Mouse (Mus musculus) thymus, postnatal 10 days (tissue): ENCODE data around the gene Rexo1.
A peak's percentile ranks its signal among the peaks of the same experiment; 100 is the strongest.

Source experiments
- DNase-seq, 2 experiments: peaks; one replicate each; pipeline ENCODE4 v3.0.0; 2021; ENCODE audit warnings: low spot score in 2 of 2

Rexo1 gene

GRCm38 (mm10) chr10:80584642-80585552, 23.5 kb upstream of the Rexo1 start:
- peak; percentile 65 to 66 for DNase-seq

GRCm38 (mm10) chr10:80584045-80584488, 22.7 kb upstream of the Rexo1 start:
- no peak for DNase-seq

DNA sequence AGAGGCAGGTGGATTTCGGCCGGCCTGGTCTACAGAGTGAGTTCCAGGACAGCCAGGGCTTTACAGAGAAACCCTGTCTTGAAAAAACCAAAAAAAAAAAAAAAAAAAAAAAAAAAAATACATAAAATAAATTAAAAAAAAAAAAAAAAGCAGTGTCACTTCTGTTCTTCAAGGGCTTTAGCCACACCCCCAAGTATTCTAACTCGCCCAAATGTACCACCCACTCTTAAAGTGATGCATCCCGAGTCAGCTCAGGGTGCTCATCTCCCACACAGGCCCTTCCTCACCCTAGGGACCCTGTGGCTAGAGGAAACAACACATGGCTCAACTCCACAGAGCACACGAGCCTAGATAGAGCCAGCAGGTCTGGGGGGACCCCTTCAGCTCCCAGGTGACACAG, 21.7 kb upstream of the Rexo1 start:
- no peak for DNase-seq

GRCm38 (mm10) chr10:80578911-80579310, 17.6 kb upstream of the Rexo1 start:
- DNase-seq, result peak; percentile 72 to 74

- DNase-seq, result peak; percentile 85 to 89
These were observed 16.9 kb upstream of the Rexo1 start for GRCm38 (mm10) chr10:80578131-80578750.

- peak; percentile 98 to 99 for DNase-seq
These were observed 16.1 kb upstream of the Rexo1 start, which contains the start of gene Klf16 for GRCm38 (mm10) chr10:80577195-80578130. Gene Klf16, minus strand, starts transcription at chr10:80577321.

DNA sequence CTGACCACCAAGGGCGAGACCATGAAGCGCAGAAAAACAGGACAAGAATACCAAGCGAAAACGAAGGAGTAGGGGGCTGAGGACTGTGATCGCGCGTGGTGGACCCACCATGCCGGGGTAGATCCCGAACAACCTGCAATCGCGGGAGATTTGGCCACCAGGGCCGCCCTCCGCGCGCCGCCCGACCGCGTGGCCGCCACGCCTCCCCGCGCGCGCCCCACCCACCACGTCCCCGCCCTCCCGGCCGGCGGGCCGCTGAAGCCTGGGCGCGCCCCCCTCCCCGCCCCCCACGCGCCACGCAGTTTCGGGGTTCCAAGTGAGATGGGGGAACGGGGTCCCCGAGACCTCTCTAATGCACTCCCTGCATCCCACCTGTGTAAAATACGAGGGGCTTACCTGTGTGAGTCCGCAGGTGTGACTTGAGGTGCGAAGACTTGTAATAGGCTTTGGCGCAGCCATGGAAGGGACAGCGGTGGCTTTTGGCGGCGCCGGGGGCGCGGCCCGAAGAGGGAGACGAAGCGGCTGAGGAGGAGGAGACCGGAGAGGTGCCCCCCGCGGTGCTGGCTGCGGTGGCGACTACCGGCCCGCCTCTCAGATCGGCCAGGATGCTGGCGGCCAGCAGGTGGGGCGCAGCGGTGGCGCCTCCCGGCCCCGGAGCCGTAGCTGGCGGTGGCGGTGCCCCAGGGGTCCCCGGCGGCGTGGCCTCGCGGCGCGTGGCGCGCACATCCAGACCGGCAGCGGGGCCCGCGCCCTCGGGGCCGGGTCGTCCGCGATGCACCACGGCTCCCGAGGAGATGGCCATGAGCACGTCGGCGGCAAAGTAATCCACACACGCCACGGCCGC, 15.2 kb upstream of the Rexo1 start:
- DNase-seq, result peak; percentile 47 to 51

- DNase-seq, result no peak
These were observed 14.6 kb upstream of the Rexo1 start for GRCm38 (mm10) chr10:80575925-80576324.

DNA sequence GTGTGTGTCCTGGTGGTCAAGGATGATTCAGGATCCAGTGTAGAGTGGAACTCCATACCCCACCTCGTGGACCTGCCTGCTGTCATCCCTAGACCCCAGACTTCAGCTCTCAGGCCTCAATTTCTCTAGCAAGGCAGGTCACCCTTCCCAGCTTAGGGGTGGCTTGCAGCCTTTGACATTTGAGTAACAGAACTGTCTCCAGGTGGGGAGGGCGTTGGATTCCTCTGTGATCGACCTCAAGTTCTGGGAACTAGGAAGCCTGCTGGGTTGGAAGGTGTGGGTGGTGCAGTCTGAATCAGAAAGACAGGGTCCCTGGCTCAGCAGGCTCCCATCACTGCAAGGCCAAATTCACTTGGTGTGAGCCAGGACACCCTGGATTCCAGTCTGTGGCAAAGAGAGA, 13.5 kb upstream of the Rexo1 start:
- DNase-seq, result no peak

DNA sequence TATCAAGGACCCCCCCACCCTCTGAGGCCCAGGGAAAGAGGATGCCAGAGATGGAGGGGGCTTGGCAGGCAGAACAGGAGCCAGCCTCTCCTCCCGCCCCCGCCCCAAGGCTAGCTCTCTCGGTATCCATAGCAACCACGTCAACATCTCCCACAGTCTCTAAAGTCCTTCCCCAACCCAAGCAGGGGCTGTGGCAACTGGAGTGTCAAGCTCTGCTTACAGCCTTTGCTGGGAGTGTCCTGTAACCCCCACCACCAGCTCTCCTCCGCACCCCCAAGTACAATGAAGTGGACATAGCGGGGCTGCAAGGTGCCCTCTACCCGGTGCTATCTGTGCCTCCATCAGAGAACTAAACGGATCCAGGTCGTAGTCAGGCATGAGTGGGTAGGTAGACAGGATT, 12.6 kb upstream of the Rexo1 start:
- DNase-seq, result no peak

GRCm38 (mm10) chr10:80572477-80572876, 11.1 kb upstream of the Rexo1 start:
- no peak for DNase-seq

- no peak for DNase-seq
These were observed 9.8 kb upstream of the Rexo1 start for GRCm38 (mm10) chr10:80570871-80571836.

DNA sequence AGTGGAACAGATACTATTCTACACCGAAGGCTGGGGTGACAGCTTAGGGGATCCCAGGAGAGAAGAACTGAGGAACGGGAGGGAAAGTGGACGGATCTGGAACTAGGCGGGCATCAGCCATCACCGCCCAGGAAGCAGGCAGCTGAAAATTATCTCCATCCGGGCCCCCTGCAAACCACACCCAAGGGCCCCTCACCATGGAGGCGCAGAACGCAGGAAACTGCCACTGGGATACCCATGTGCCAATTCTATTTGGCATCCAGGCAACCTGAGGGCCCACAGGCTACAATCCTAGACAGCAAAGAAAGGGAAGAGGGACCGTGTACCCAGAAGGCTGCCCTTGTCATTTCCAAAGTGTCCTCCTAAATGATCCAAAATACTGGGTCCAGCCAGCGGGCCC, 9.1 kb upstream of the Rexo1 start:
- no peak for DNase-seq

DNA sequence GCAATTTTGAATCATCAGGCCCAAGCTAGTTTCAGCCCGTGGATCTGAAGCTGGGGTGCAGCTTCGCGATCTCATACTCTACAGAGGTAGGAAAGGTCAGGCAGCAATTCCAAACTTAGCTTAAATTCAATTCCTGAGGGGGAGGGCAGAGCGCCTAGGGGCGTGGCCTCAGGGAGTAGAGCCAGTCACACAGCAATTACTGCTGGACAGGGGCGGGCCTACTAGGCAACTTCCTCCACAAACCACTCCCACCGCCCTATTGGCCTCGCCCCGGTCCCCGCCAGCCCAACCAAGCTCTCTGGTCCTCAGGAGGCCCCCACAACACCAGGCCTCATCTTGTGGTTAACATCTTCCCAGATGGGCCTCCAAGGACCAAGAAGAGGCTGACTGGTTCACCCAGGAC, 8.3 kb upstream of the Rexo1 start:
- no peak for DNase-seq

DNA sequence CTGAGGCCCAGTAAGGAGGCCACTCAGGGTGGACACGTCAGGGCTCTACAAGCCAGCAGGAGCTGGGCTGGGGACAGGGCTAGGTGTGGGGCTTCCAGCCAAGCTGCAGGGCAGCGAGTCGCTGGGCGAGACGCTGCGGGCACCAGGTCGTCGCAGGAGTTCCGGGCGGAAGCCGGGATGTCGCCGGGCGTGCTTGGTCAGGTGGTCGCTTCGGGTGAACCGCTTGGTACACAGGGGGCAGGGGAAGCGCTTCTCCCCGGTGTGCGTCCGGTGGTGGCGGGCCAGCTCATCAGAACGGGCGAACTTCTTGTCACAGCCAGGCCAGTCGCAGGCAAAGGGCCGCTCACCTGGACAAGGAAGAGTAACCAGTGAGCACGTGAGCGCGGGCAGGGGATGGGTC, 7.5 kb upstream of the Rexo1 start:
- DNase-seq, result no peak

DNA sequence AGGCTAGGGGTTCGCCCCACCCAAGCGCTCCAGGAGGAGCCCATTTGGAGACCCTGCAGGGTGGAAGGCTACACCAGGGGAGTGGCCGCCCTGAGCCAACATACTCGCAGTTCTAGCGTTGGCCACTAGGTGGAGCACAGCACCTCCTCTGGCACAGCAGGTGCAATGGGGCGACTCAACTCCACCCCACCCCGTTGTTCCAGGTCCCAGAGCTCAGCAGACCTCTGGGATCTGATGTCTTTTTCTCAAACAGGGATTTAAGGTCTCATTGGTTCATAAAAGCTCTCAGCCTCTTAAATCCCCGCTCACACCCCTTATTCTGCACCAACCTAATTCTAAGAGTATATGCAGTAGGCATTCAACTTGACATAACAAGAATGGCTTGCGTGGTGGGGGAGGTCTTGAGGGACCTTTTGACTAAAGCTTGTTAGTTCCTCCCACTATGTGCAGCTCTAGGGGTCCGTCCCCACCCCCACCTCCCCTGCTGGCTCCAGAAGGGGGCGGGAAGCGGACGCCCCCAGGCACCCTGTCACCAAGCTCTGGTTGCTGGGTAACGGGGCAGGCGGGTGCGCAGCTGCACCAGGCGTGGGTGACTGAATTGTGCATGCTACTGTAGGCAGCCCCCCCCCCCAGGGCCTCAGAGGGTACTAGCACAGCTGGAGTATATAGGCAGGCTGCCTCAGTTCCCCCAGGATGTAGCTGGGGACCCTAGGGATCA, 5.2 kb upstream of the Rexo1 start:
- DNase-seq, result peak; percentile 87 to 95

DNA sequence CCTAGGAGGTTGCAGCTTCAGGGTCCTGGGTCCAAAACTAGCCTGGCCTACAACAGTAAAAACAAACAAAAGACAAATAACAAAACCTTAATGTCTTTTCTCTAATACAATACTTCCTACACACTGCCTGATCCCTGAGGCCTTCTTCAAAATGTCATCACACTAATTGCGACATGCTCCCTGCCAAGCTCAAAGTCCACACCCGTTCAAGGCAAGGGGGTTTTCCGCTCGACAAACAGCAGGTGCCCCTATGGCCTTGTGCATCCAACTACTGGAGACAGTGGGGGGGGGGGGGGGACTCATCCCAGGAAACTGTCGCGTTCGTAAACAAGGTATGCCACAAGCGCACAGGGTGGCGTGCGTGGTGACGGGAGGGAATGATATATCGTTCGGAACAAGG, 739 bp downstream of the Rexo1 start:
- DNase-seq, result no peak

DNA sequence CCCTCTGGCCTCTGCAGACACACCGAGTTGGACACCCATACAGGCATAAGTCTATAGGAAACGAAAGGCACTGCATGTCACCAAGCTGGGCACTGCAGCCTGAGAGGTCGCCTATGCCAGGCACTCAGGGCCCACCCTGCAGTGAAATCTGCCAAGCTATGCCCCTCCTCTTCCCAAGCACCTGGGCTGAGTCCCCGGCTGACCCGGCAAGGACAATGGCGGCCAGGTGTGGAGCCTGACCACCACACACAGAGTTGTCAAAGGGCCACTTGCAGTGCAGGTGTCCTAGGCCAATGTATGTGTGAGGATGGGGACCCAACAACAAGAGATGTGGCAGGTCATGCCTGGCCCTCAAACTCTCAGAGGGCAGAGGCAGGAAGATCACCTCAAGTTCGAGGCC, 1.9 kb downstream of the Rexo1 start:
- no peak for DNase-seq

- DNase-seq, result peak; percentile 43 to 73
These were observed 3.9 kb downstream of the Rexo1 start for GRCm38 (mm10) chr10:80557346-80557965.
